Mouse (Mus musculus) embryonic fibroblast, embryonic 13.5 days (primary cell): ENCODE measurements around the gene Nans.

Experiments used
- CTCF ChIP-seq: IDR thresholded peaks from 2 replicates; pipeline ENCODE4 v1.5.1; 2011; ENCODE audit warnings: mild to moderate bottlenecking, control low read depth, low read length, moderate library complexity, borderline replicate concordance; ENCODE audit not compliant: insufficient read depth
- POLR2A ChIP-seq: IDR thresholded peaks from 2 replicates; pipeline ENCODE4 v1.6.1; 2011; ENCODE audit warnings: low read depth, mild to moderate bottlenecking, control low read depth, low read length, moderate library complexity

GRCm38 (mm10) chr4:46532511-46532910, 43.5 kb downstream of the Nans start:
- TF ChIP-seq CTCF (no peak), POLR2A (no peak)
